Mouse (Mus musculus): ENCODE results near the gene Olfr575. TPM values are rescaled to one million over a fixed set of nuclear protein-coding genes. Genes with fewer than 3 reads are reported as not detected.

Olfr575 gene
- not detected for total RNA-seq (2021)
- long read RNA-seq, experiment 1, result 0 reads
- long read RNA-seq, experiment 2, result 0 reads

- DNase-seq, result no peak
- intact Hi-C loops (cut with DNase I; ENCODE audit: low total_unique reads), result no loop called here
These were observed at the start of gene Olfr575 for GRCm38 (mm10) chr7:102958593-102958992. Gene Olfr575, minus strand, starts transcription at chr7:102958775.

DNA sequence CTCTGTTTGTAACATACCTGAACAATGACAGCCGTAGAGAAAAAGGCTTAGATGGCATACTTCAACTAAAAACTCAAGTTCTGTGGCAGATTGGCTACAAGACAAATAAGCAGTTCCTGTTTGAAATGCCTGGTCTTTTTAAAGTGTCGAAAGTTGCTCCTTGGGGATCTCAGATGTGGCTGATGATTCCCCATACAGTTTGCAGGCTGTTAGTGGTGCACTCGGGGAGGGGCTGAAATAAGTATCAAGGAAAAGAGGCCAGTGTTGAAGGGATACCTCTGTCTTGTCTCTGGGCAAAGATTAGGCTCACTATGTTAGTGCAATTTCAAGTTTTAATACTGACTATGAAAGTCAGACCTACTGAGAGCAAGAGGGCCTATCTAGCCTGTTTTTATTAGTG is 30.6 kb upstream of the Olfr575 start, which contains the start of gene Olfr578:
TSS of gene Olfr578 (minus strand) at position 101 of the 400 bp plus-strand sequence.
- intact Hi-C loops (cut with DNase I; ENCODE audit: low total_unique reads), result no loop called here
- no peak for DNase-seq

DNA sequence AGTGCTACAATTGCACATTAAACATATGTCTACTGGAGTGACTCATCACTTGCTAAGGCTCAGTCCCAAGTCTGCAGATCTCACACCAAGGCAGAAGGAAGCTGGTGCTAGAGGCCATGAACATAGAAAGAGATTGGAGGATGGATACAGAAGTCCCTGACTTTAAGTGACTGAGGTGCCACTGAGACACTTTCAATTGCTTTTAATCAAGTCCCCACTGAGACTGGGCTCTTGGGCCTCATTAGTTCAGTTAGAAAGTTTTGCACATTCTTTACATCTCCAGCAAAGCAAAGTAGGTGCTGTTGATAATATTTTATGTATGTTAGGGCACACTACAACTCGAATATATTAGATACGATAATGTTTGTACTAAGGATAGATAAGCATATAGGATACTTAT is 17.3 kb upstream of the Olfr575 start, which contains the start of gene Olfr577:
TSS of gene Olfr577 (minus strand) at position 101 of the 400 bp plus-strand sequence.
- no peak for DNase-seq
- intact Hi-C loops (cut with DNase I; ENCODE audit: low total_unique reads), result no loop called here

DNA sequence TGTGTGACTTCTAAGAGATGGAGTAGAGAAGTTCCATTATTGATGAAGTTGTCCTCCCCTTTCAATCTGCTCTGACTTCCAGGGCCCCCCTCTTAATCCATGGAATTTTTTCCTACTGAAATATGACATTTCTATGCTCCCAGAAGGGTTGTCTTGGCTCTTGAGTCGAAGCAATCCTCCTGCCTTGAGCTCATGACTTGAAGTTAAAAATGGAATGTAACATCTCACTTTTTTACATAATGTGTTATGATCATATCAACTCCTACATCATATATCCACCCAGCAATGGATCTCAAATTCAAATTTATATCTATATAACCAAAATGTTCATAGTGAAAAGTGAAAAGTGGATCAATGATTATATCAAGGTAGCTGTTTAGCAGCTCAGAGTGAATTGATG is 15.8 kb upstream of the Olfr575 start:
- no peak for DNase-seq
- intact Hi-C loops (cut with DNase I; ENCODE audit: low total_unique reads), result no loop called here

DNA sequence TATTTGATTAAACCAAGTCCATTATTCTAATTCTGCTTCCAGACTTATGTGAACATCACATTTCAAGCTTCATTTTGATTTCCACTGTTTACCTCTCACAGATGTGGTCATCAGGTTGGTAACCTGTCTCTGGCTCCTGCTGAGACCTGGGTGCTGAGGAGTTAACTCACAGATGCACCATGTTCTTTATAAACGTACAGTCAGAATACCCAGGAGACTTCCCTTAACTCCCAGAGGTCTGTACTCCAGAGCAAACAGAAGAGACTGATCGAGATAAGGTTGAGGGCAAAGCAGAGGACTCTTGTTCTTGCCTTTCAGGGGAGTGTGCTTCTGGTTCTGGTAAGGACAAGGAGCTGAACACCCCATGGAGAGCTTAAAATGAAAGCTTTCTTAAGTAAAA is 3.8 kb upstream of the Olfr575 start, which contains the start of gene Olfr576:
TSS of gene Olfr576 (plus strand) at position 301 of the 400 bp plus-strand sequence.
- intact Hi-C loops (cut with DNase I; ENCODE audit: low total_unique reads), result no loop called here
- no peak for DNase-seq

GRCm38 (mm10) chr7:102958137-102958536 is 438 bp downstream of the Olfr575 start:
- no peak for DNase-seq
- intact Hi-C loops (cut with DNase I; ENCODE audit: low total_unique reads), result no loop called here

- intact Hi-C loops (cut with DNase I; ENCODE audit: low total_unique reads), result no loop called here
- no peak for DNase-seq
These were observed 7.8 kb downstream of the Olfr575 start for GRCm38 (mm10) chr7:102950732-102951131.

DNA sequence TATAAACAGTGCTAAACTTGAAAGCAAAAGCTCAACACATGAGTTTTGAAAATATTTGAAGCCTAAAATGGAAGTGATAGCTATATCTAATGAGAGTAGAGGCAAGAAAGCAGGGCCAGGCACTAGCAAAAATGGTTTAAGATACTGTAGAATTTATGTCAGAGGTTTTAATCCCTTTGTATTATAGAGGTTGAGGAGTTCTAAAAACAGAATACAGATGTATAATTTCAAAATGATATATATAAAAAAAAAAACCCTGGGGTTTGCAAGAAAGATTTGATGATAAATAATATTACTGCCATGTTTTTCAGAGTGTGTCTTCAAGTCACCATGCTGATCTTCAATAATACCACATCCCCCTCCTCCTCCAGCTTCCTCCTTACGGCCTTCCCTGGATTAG is 10.4 kb downstream of the Olfr575 start, which contains the start of gene Olfr574:
TSS of gene Olfr574 (plus strand) at position 301 of the 400 bp plus-strand sequence.
- intact Hi-C loops (cut with DNase I; ENCODE audit: low total_unique reads), result no loop called here
- DNase-seq, result no peak

- no peak for DNase-seq
- intact Hi-C loops (cut with DNase I; ENCODE audit: low total_unique reads), result no loop called here
These were observed 15.2 kb downstream of the Olfr575 start for GRCm38 (mm10) chr7:102943417-102943816.

DNA sequence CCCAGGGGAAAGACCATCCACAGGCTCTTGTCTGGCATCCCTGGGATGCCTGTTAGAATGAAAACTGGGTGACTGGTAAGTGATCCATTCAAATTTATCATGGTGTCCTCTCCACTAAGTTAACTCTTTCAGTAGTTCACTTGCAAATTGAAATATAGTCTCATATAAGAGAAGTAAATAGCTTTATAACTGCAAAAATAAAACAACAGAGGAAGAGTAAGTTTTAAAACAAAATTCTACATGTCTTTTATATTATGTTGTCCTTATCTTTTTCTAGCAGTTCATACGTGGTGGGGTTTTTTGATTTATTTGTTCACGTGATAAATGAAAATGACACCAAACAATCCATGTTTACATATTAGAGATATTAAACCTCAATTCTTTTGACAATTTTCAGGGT is 16.1 kb downstream of the Olfr575 start, which contains the start of gene Olfr573-ps1:
TSS of gene Olfr573-ps1 (minus strand) at position 101 of the 400 bp plus-strand sequence.
- no peak for DNase-seq
- intact Hi-C loops (cut with DNase I; ENCODE audit: low total_unique reads), result no loop called here

GRCm38 (mm10) chr7:102927105-102927504 is 31.5 kb downstream of the Olfr575 start:
- intact Hi-C loops (cut with DNase I; ENCODE audit: low total_unique reads), result loop anchor here (10.0 kb wide), 1 partner anchor 262 kb away; the partner anchor contains the start of gene Olfr556

GRCm38 (mm10) chr7:102924109-102924508 is 34.5 kb downstream of the Olfr575 start, which contains the start of gene Olfr572:
Gene Olfr572, plus strand, starts transcription at chr7:102924409.
- DNase-seq, result no peak
- intact Hi-C loops (cut with DNase I; ENCODE audit: low total_unique reads), result loop anchor here (10.0 kb wide), 1 partner anchor 259 kb away; the partner anchor contains the start of gene Olfr556

More at GRCm38 (mm10) chr7:102927105-102927504, 31.5 kb downstream of the Olfr575 start:
- DNase-seq, result no peak

GRCm38 (mm10) chr7:102919632-102920031 is 38.9 kb downstream of the Olfr575 start:
- intact Hi-C loops (cut with DNase I; ENCODE audit: low total_unique reads), result loop anchor here (10.0 kb wide), 2 partner anchors 255 to 405 kb away; partner anchors contain the start of gene Olfr556
- DNase-seq, result no peak

- intact Hi-C loops (cut with DNase I; ENCODE audit: low total_unique reads), result loop anchor here (10.0 kb wide), 1 partner anchor 402 kb away; no protein-coding TSS in a partner anchor
- DNase-seq, result no peak
These were observed 41.3 kb downstream of the Olfr575 start, which contains the start of gene Olfr571 for GRCm38 (mm10) chr7:102917032-102917875. Gene Olfr571, minus strand, starts transcription at chr7:102917536.

- intact Hi-C loops (cut with DNase I; ENCODE audit: low total_unique reads), result loop anchor here (10.0 kb wide), 1 partner anchor 402 kb away; no protein-coding TSS in a partner anchor
- no peak for DNase-seq
These were observed 42.2 kb downstream of the Olfr575 start for GRCm38 (mm10) chr7:102916405-102916804.

DNA sequence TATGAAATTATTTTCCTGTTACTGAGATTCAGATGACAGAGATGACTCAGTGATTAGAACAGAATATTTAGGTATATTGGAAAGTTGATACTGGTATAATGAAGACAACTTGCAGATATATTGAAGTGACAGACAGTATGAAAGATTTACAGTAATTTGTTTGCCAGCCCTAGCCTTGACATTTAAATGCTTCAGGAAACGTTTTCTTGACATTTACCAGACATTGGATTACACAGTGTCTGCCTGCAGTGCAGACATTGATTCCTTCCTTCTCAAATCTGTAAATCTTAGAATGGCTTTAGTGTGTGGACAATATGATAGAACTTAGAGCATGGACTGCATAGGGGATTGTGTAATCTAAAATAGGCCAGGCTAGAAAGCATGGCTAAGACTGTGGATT is 43.3 kb downstream of the Olfr575 start:
- intact Hi-C loops (cut with DNase I; ENCODE audit: low total_unique reads), result loop anchor here (10.0 kb wide), 1 partner anchor 400 kb away; no protein-coding TSS in a partner anchor

More for the DNA sequence above, 43.3 kb downstream of the Olfr575 start:
- DNase-seq, result no peak
